Mouse (Mus musculus) megakaryocyte, embryonic 14.5 days (primary cell): ENCODE data around the gene Olfr1303. TPM values are rescaled to one million over a fixed set of nuclear protein-coding genes. Genes with fewer than 3 reads are reported as not detected.

ENCODE experiments used
- H3K27me3 ChIP-seq: replicated peaks from 2 replicates; pipeline ENCODE3; 2012; ENCODE audit warnings: inconsistent platforms
- H3K36me3 ChIP-seq: replicated peaks from 2 replicates; pipeline ENCODE3; 2012; ENCODE audit warnings: low read length, inconsistent platforms, mixed read lengths
- H3K4me1 ChIP-seq: 2 replicates; pipeline ENCODE4 v1.6.1; 2012; ENCODE audit warnings: inconsistent platforms
- H3K4me3 ChIP-seq: replicated peaks from 2 replicates; pipeline ENCODE3; 2012; ENCODE audit warnings: moderate library complexity, mild to moderate bottlenecking, inconsistent platforms
- H3K9me3 ChIP-seq: 2 replicates; pipeline ENCODE4 v1.6.1; 2012; ENCODE audit warnings: inconsistent platforms
- FLI1 ChIP-seq: IDR thresholded peaks from 2 replicates; pipeline ENCODE4 v1.6.1; 2012; ENCODE audit warnings: low read length, inconsistent platforms, mixed read lengths
- GATA1 ChIP-seq: IDR thresholded peaks from 3 replicates; pipeline ENCODE4 v1.6.1; 2012; ENCODE audit warnings: mixed read lengths, low read length, inconsistent platforms, borderline replicate concordance
- polyA plus RNA-seq: library from polyadenylated mRNA; stranded (reverse); fragments of >175 nt; gene quantifications from 2 replicates; pipeline ENCODE4 v1.2.3, GENCODE M21; 2012; ENCODE audit warnings: low replicate concordance; ENCODE audit not compliant: insufficient read depth

Gene Olfr1303
- not detected in 2 replicates for polyA plus RNA-seq

GRCm38 (mm10) chr2:111820240-111820639, at the start of gene Olfr1303:
Gene Olfr1303 (minus strand): TSS chr2:111820340.
- Histone ChIP-seq H3K27me3 (no peaks in the 10 kb centered on the region), H3K9me3 (no peaks in the 10 kb centered on the region), H3K36me3 (no peaks in the 10 kb centered on the region), H3K4me1 (no peaks in the 10 kb centered on the region), H3K4me3 (no peak within 1 kb of the TSS)
- TF ChIP-seq GATA1 (no peak), FLI1 (no peak)

- H3K9me3 ChIP-seq, result peaks cover 3% of the 10 kb centered on the region; the same call in 1 of the 2 replicates
- H3K4me1 ChIP-seq, result no peaks in the 10 kb centered on the region
- no peaks in the 10 kb centered on the region for H3K36me3 ChIP-seq
- H3K27me3 ChIP-seq, result no peaks in the 10 kb centered on the region
- TF ChIP-seq GATA1, result no peak
- no peak for TF ChIP-seq FLI1
- H3K4me3 ChIP-seq, result no peak overlapping the region
Observed at GRCm38 (mm10) chr2:111812936-111813335, 7.2 kb downstream of the Olfr1303 start.

GRCm38 (mm10) chr2:111777129-111777528, 43.0 kb downstream of the Olfr1303 start, which contains the start of gene Olfr1302:
Gene Olfr1302 (plus strand): TSS chr2:111777429.
- Histone ChIP-seq H3K4me3 (no peak within 1 kb of the TSS), H3K9me3 (peaks cover 10% of the 10 kb centered on the region), H3K36me3 (no peaks in the 10 kb centered on the region), H3K4me1 (no peaks in the 10 kb centered on the region), H3K27me3 (no peaks in the 10 kb centered on the region)
- TF ChIP-seq GATA1 (no peak), FLI1 (no peak)

Other genes starting within 250 kb of the Olfr1303 start
- gene Olfr1297, start 193.8 kb downstream of the Olfr1303 start, polyA plus RNA-seq, result not detected in 2 replicates
- gene Olfr1298, start 171.1 kb downstream of the Olfr1303 start, polyA plus RNA-seq, result not detected in 2 replicates
- not detected in 2 replicates for gene Olfr1299, start 158.9 kb downstream of the Olfr1303 start, polyA plus RNA-seq
- gene Olfr1301, start 69.3 kb downstream of the Olfr1303 start, polyA plus RNA-seq, result not detected in 2 replicates
- gene Olfr1302, start 42.9 kb downstream of the Olfr1303 start, polyA plus RNA-seq, result not detected in 2 replicates
- not detected in 2 replicates for gene Olfr1305, start 56.8 kb upstream of the Olfr1303 start, polyA plus RNA-seq
- gene Olfr1306, start 95.9 kb upstream of the Olfr1303 start, polyA plus RNA-seq, result not detected in 2 replicates
- gene Olfr1307, start 129.1 kb upstream of the Olfr1303 start, polyA plus RNA-seq, result 0.14 TPM in 1 of 2 replicates, not detected in the other
- not detected in 2 replicates for gene Olfr1308, start 144.6 kb upstream of the Olfr1303 start, polyA plus RNA-seq
- not detected in 2 replicates for gene Olfr1309, start 169.9 kb upstream of the Olfr1303 start, polyA plus RNA-seq
- gene Olfr1310, start 192.4 kb upstream of the Olfr1303 start, polyA plus RNA-seq, result not detected in 2 replicates
- not detected in 2 replicates for gene Olfr1311, start 204.1 kb upstream of the Olfr1303 start, polyA plus RNA-seq
- not detected in 2 replicates for gene Olfr1312, start 229.9 kb upstream of the Olfr1303 start, polyA plus RNA-seq